Mouse (Mus musculus): ENCODE results near the gene Cyp2b9. TPM values are rescaled to one million over a fixed set of nuclear protein-coding genes. Genes with fewer than 3 reads are reported as not detected.
"Not testable (repeated sequence)": the region's sequence is repeated elsewhere in the genome, so short reads cannot be mapped to it uniquely, and the experiment has no call there.

Gene Cyp2b9
- not detected for total RNA-seq (2021)

- DNase-seq (ENCODE audit: low spot score in 2 of 2); intact Hi-C loops (cut with DNase I): not testable (repeated sequence)
These were observed at the start of gene Cyp2b9 for GRCm38 (mm10) chr7:26173111-26173510. Gene Cyp2b9 (plus strand): TSS chr7:26173411.

GRCm38 (mm10) chr7:26139623-26140022 lies 33.6 kb upstream of the Cyp2b9 start:
- intact Hi-C loops (cut with DNase I); DNase-seq (ENCODE audit: low spot score in 2 of 2): not testable (repeated sequence)

DNA sequence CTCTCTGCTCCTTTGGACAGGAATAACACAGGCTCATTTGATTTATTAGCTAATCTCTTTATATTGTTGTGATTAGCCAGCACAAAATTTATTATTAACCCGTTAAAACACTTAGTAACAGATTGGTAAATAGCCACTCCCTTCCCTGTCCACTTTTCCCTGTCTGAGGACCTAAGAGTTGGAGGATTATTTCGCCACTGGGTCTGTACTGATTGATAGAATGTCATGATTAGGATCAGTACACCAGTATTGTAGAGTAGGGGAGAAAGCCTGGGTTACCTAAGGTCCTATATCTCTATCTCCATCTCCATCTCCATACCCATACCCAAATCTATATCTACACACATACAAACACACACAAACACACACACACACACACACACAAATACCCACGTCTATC lies 29.6 kb upstream of the Cyp2b9 start:
- DNase-seq (ENCODE audit: low spot score in 2 of 2); intact Hi-C loops (cut with DNase I): not testable (repeated sequence)

GRCm38 (mm10) chr7:26168765-26169536 lies 4.3 kb upstream of the Cyp2b9 start:
- DNase-seq (ENCODE audit: low spot score in 2 of 2); intact Hi-C loops (cut with DNase I): not testable (repeated sequence)

DNA sequence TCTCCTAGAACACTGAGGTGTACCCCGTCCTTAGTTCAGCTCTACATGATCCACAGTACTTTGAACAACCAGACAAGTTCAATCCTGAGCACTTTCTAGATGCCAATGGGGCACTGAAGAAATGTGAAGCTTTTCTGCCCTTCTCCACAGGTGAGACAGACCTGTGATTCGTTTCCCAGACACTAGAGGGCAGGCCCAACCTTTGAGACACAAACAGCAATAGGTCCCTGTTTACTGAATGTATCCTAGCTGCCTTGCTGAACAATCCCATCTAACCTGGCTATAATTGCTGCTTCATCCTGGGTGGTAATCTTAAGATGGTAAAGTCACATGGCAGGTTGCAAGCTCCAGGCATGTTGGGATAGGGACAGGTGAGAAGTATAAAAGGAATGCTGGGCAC lies 27.9 kb downstream of the Cyp2b9 start:
- DNase-seq (ENCODE audit: low spot score in 2 of 2), result no peak
- intact Hi-C loops (cut with DNase I), result no loop called here

GRCm38 (mm10) chr7:26260034-26260433 lies 86.8 kb downstream of the Cyp2b9 start, which contains the start of gene Vmn1r184:
Gene Vmn1r184 (plus strand): TSS chr7:26260334.
- intact Hi-C loops (cut with DNase I); DNase-seq (ENCODE audit: low spot score in 2 of 2): not testable (repeated sequence)

Other genes with a start within 250 kb of the Cyp2b9 start
- gene Cyp2b13, start 111.9 kb upstream of the Cyp2b9 start, total RNA-seq (2021), result not detected
- not detected for gene Vmn1r184, start 86.9 kb downstream of the Cyp2b9 start, total RNA-seq (2021)
- not detected for gene Cyp2a4, start 133.8 kb downstream of the Cyp2b9 start, total RNA-seq (2021)
- not detected for gene Nlrp9c, start 230.3 kb downstream of the Cyp2b9 start, total RNA-seq (2021)